Mouse (Mus musculus): ENCODE measurements around the gene Olfm2. TPM values are rescaled to one million over a fixed set of nuclear protein-coding genes. Genes with fewer than 3 reads are reported as not detected.

The Olfm2 gene
- polyA plus RNA-seq, 1 experiment from 2014 or later = 251 TPM

Other genes with a start within 250 kb of the Olfm2 start
- 109 and 135 TPM in 2 replicates for gene Zfp266, start 224.9 kb downstream of the Olfm2 start, polyA plus RNA-seq (2015; fragmentation: Nextera tagmentation; extraction: Ambion mirVana)
- gene Zfp846, start 165.1 kb downstream of the Olfm2 start, polyA plus RNA-seq (2015; fragmentation: Nextera tagmentation; extraction: Ambion mirVana) = 48.1 and 55.5 TPM in 2 replicates
- gene Ubl5, start 103.5 kb downstream of the Olfm2 start, polyA plus RNA-seq (2015; fragmentation: Nextera tagmentation; extraction: Ambion mirVana) = 444 and 482 TPM in 2 replicates
- 13.8 and 14.7 TPM in 2 replicates for gene Fbxl12, start 101.6 kb downstream of the Olfm2 start, polyA plus RNA-seq (2015; fragmentation: Nextera tagmentation; extraction: Ambion mirVana)
- gene Pin1, start 94.3 kb downstream of the Olfm2 start, polyA plus RNA-seq (2015; fragmentation: Nextera tagmentation; extraction: Ambion mirVana) = 61.0 and 61.6 TPM in 2 replicates
- gene Col5a3, start 68.7 kb upstream of the Olfm2 start, polyA plus RNA-seq (2015; fragmentation: Nextera tagmentation; extraction: Ambion mirVana) = 0.85 and 1.3 TPM in 2 replicates
- not detected in 2 replicates for gene Rdh8, start 72.2 kb upstream of the Olfm2 start, polyA plus RNA-seq (2015; fragmentation: Nextera tagmentation; extraction: Ambion mirVana)
- 7.1 and 13.7 TPM in 2 replicates for gene A230050P20Rik, start 122.3 kb upstream of the Olfm2 start, polyA plus RNA-seq (2015; fragmentation: Nextera tagmentation; extraction: Ambion mirVana)
- gene Angptl6, start 133.4 kb upstream of the Olfm2 start, polyA plus RNA-seq (2015; fragmentation: Nextera tagmentation; extraction: Ambion mirVana) = 15.2 and 17.7 TPM in 2 replicates
- 48.8 and 51.1 TPM in 2 replicates for gene Ppan, start 141.8 kb upstream of the Olfm2 start, polyA plus RNA-seq (2015; fragmentation: Nextera tagmentation; extraction: Ambion mirVana)
- gene Eif3g, start 152.3 kb upstream of the Olfm2 start, polyA plus RNA-seq (2015; fragmentation: Nextera tagmentation; extraction: Ambion mirVana) = 243 TPM in 2 replicates
- 67.7 and 71.7 TPM in 2 replicates for gene Dnmt1, start 213.5 kb upstream of the Olfm2 start, polyA plus RNA-seq (2015; fragmentation: Nextera tagmentation; extraction: Ambion mirVana)
- 9.7 and 10.3 TPM in 2 replicates for gene S1pr2, start 230.4 kb upstream of the Olfm2 start, polyA plus RNA-seq (2015; fragmentation: Nextera tagmentation; extraction: Ambion mirVana)